Mouse (Mus musculus): ENCODE measurements at regions not wholly inside any gene's neighbourhood (a gene's known extent, or its start where the extent isn't known, plus 50 kb on each side); places are given as distances from the start of the nearest gene placed in this dataset.

DNA sequence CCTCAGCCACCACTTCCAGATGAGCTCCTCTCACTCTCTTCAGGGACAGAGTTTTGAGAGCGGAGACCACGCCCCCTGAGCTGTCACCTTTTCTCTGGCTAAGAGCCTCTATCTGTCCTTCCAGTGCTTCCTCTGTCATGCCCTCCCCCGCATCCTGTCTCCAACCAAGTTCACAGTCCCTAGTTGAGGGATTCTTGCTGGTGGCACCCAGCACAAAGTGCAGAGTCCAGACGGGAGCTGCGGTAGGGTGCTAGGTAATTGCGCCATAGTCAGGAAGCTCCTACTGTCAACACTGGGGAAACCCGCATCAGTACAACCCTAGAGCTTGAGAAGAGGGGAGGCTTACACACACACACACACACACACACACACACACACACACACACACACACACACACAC, 297.3 kb upstream of the 4930535I16Rik start:
- TF ChIP-seq CTCF (IDR thresholded peaks at IDR 0.05; ENCODE audit: low read depth) (no peak), EP300 (IDR thresholded peaks at IDR 0.05; ENCODE audit: low read depth) (no peak)

Measured in liver, postnatal 0 days (tissue).